Mouse (Mus musculus): Measurements from ENCODE around the gene Klhdc1. TPM values are rescaled to one million over a fixed set of nuclear protein-coding genes. Genes with fewer than 3 reads are reported as not detected.

Klhdc1 gene
- total and polyA plus RNA-seq, 3 experiments, result 6.4 to 8.2 (median 7.2) TPM

DNA sequence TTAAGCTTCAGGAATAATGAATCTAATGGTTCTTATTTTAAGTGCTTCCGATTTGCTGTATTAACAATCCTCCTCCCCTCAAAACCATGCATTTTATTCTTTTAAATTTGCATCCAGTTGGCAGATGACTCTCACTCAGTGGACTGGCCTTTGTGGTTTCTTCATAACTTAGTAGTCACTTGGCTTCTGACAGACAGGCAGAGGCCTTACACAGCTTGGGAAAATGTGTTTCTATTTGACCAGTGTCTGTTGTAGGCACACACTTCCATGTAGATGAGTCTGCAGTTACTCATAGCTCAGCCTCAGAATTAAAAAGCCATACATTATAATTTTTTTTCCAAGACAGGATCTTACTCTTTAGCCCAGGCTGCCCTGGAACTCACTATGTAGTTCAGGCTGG, 12.8 kb downstream of the Klhdc1 start:
- H3K27ac ChIP-seq (ENCODE audit: insufficient read depth, low read depth), result no peak overlapping the region
- H3K4me3 ChIP-seq (replicated peaks in 1 of 3; ENCODE audit: low read depth in 2 of 3, low read length in 2 of 3, poor library complexity in 1 of 3), result no peak overlapping the region
- TF ChIP-seq HCFC1 (IDR thresholded peaks at IDR 0.05; ENCODE audit: low read depth, low read length) (no peak), USF2 (conservative IDR thresholded peaks at IDR 0.05; ENCODE audit: low read depth, low read length) (no peak), RAD21 (IDR thresholded peaks at IDR 0.05; ENCODE audit: low read depth, low read length) (no peak), ZKSCAN1 (IDR thresholded peaks at IDR 0.05; ENCODE audit: borderline replicate concordance, low read depth, low read length) (no peak)
- no peaks in the 10 kb centered on the region for H3K27me3 ChIP-seq (replicated peaks)
- in situ Hi-C loops (cut with MboI; ENCODE audit: low pct_ligation_motif_present, low pct_unique_long_range_greater_than_20kb, low sequenced_read_pairs) (no loop called here), dilution Hi-C loops (cut with MboI; ENCODE audit: extremely low pct_ligation_motif_present, extremely low pct_unique_long_range_greater_than_20kb, low sequenced_read_pairs) (no loop called here)
- no peaks in the 10 kb centered on the region for H3K79me2 ChIP-seq (replicated peaks; ENCODE audit: control insufficient read depth, extremely low read depth, insufficient read depth, poor library complexity, severe bottlenecking)
- H3K4me1 ChIP-seq (ENCODE audit: control insufficient read depth in 1 of 2, insufficient read depth in 2 of 2), result no peaks in the 10 kb centered on the region
- H3K36me3 ChIP-seq (replicated peaks in 1 of 2; ENCODE audit: control insufficient read depth in 1 of 2, insufficient read depth in 1 of 2, low read length in 1 of 2), result peaks cover 0 to 18% of the 10 kb centered on the region in 2 experiments
- H3K4me2 ChIP-seq (ENCODE audit: insufficient read depth, low read depth, poor library complexity, severe bottlenecking), result no peak overlapping the region
- H3K9ac ChIP-seq (ENCODE audit: insufficient read depth, low read depth), result no peak overlapping the region
- no peak for DNase-seq (ENCODE audit: extremely low read depth)
- H3K9me3 ChIP-seq (replicated peaks; ENCODE audit: low read length), result no peaks in the 10 kb centered on the region

GRCm38 (mm10) chr12:69257836-69258235, 16.9 kb downstream of the Klhdc1 start:
- Histone ChIP-seq H3K27me3 (replicated peaks) (no peaks in the 10 kb centered on the region), H3K36me3 (replicated peaks in 1 of 2; ENCODE audit: control insufficient read depth in 1 of 2, insufficient read depth in 1 of 2, low read length in 1 of 2) (peaks cover 0 to 15% of the 10 kb centered on the region in 2 experiments), H3K4me1 (ENCODE audit: control insufficient read depth in 1 of 2, insufficient read depth in 2 of 2) (no peaks in the 10 kb centered on the region), H3K9me3 (replicated peaks; ENCODE audit: low read length) (no peaks in the 10 kb centered on the region), H3K9ac (ENCODE audit: insufficient read depth, low read depth) (no peak overlapping the region), H3K4me3 (replicated peaks in 1 of 3; ENCODE audit: low read depth in 2 of 3, low read length in 2 of 3, poor library complexity in 1 of 3) (no peak overlapping the region), H3K27ac (ENCODE audit: insufficient read depth, low read depth) (no peak overlapping the region), H3K79me2 (replicated peaks; ENCODE audit: control insufficient read depth, extremely low read depth, insufficient read depth, poor library complexity, severe bottlenecking) (no peaks in the 10 kb centered on the region), H3K4me2 (ENCODE audit: insufficient read depth, low read depth, poor library complexity, severe bottlenecking) (no peak overlapping the region)
- DNase-seq (ENCODE audit: extremely low read depth), result no peak
- in situ Hi-C loops (cut with MboI; ENCODE audit: low pct_ligation_motif_present, low pct_unique_long_range_greater_than_20kb, low sequenced_read_pairs), result no loop called here
- dilution Hi-C loops (cut with MboI; ENCODE audit: extremely low pct_ligation_motif_present, extremely low pct_unique_long_range_greater_than_20kb, low sequenced_read_pairs), result no loop called here
- no peak for TF ChIP-seq ELF1 (IDR thresholded peaks at IDR 0.05; ENCODE audit: low read depth, low read length)
- no peak for TF ChIP-seq RCOR1 (conservative IDR thresholded peaks at IDR 0.05; ENCODE audit: low read depth, low read length)
- TF ChIP-seq POLR2AphosphoS2 (IDR thresholded peaks at IDR 0.05; ENCODE audit: low read depth, low read length), result no peak
- TF ChIP-seq USF1 (IDR thresholded peaks at IDR 0.05; ENCODE audit: low read depth, low read length), result no peak
- TF ChIP-seq EP300 (IDR thresholded peaks at IDR 0.05; ENCODE audit: low read length), result no peak
- TF ChIP-seq JUND (conservative IDR thresholded peaks at IDR 0.05; ENCODE audit: low read depth, low read length), result no peak

- no peak overlapping the region for H3K27ac ChIP-seq (ENCODE audit: insufficient read depth, low read depth)
- H3K9ac ChIP-seq (ENCODE audit: insufficient read depth, low read depth), result no peak overlapping the region
- H3K4me3 ChIP-seq (replicated peaks in 1 of 3; ENCODE audit: low read depth in 2 of 3, low read length in 2 of 3, poor library complexity in 1 of 3), result no peak overlapping the region
- peaks cover 0 to 10% of the 10 kb centered on the region in 2 experiments for H3K36me3 ChIP-seq (replicated peaks in 1 of 2; ENCODE audit: control insufficient read depth in 1 of 2, insufficient read depth in 1 of 2, low read length in 1 of 2)
- H3K79me2 ChIP-seq (replicated peaks; ENCODE audit: control insufficient read depth, extremely low read depth, insufficient read depth, poor library complexity, severe bottlenecking), result no peaks in the 10 kb centered on the region
- TF ChIP-seq ETS1 (conservative IDR thresholded peaks at IDR 0.05; ENCODE audit: low read depth, low read length) (no peak), SMC3 (IDR thresholded peaks at IDR 0.05; ENCODE audit: low read depth, low read length) (no peak), SIN3A (IDR thresholded peaks at IDR 0.05; ENCODE audit: low read length) (no peak), ELF1 (IDR thresholded peaks at IDR 0.05; ENCODE audit: low read depth, low read length) (no peak), ZKSCAN1 (IDR thresholded peaks at IDR 0.05; ENCODE audit: borderline replicate concordance, low read depth, low read length) (no peak), USF1 (IDR thresholded peaks at IDR 0.05; ENCODE audit: low read depth, low read length) (no peak), RCOR1 (conservative IDR thresholded peaks at IDR 0.05; ENCODE audit: low read depth, low read length) (no peak), UBTF (IDR thresholded peaks at IDR 0.05; ENCODE audit: low read depth, low read length) (no peak), E2F4 (IDR thresholded peaks at IDR 0.05; ENCODE audit: insufficient replicate concordance, low read depth, low read length) (no peak), GABPA (IDR thresholded peaks at IDR 0.05; ENCODE audit: insufficient replicate concordance, low read depth, low read length) (no peak), NRF1 (IDR thresholded peaks at IDR 0.05; ENCODE audit: low read depth, low read length) (no peak), USF2 (conservative IDR thresholded peaks at IDR 0.05; ENCODE audit: low read depth, low read length) (no peak), TCF12 (IDR thresholded peaks at IDR 0.05; ENCODE audit: low read depth, low read length) (no peak), MXI1 (IDR thresholded peaks at IDR 0.05; ENCODE audit: low read depth, low read length) (no peak), RAD21 (IDR thresholded peaks at IDR 0.05; ENCODE audit: low read depth, low read length) (no peak), MAZ (IDR thresholded peaks at IDR 0.05; ENCODE audit: low read depth, low read length) (no peak)
- DNase-seq (ENCODE audit: extremely low read depth), result no peak
- H3K27me3 ChIP-seq (replicated peaks), result no peaks in the 10 kb centered on the region
- no peaks in the 10 kb centered on the region for H3K9me3 ChIP-seq (replicated peaks; ENCODE audit: low read length)
- in situ Hi-C loops (cut with MboI; ENCODE audit: low pct_ligation_motif_present, low pct_unique_long_range_greater_than_20kb, low sequenced_read_pairs) (no loop called here), dilution Hi-C loops (cut with MboI; ENCODE audit: extremely low pct_ligation_motif_present, extremely low pct_unique_long_range_greater_than_20kb, low sequenced_read_pairs) (no loop called here)
- no peaks in the 10 kb centered on the region for H3K4me1 ChIP-seq (ENCODE audit: control insufficient read depth in 1 of 2, insufficient read depth in 2 of 2)
- no peak overlapping the region for H3K4me2 ChIP-seq (ENCODE audit: insufficient read depth, low read depth, poor library complexity, severe bottlenecking)
Measured at GRCm38 (mm10) chr12:69262251-69262650, 21.3 kb downstream of the Klhdc1 start.
